Mouse (Mus musculus) forelimb bud, embryonic 11.5 days (tissue): Measurements from ENCODE around the gene Nr5a2.
A peak's percentile ranks its signal among the peaks of the same experiment; 100 is the strongest.
"Not testable (repeated sequence)": the region's sequence is repeated elsewhere in the genome, so short reads cannot be mapped to it uniquely, and the experiment has no call there.

Experiments
- DNase-seq: peaks from one replicate; pipeline ENCODE4 v3.0.0-alpha.2; 2012; ENCODE audit warnings: low read depth, low spot score

Nr5a2 gene

DNA sequence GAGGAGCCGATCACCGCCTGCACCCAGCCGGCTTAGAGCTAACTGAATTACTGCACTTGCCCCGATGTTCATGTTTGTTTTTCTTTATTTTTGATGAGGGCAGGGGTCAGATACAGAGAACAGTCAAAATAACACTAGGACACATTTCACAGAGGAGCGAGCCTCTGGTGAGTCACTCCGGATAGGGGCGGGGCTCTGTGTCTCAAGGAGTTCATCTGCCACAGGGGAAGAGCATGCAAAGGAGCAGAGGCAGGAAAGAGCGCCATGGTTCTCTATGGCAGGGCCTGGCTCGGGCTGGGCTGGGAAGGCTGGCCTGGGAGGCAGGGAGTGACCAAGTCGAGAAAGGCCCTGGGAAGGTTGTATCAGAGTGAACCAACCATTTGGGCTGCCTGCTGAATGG lies 121.0 kb downstream of the Nr5a2 start:
- DNase-seq, result no peak

GRCm38 (mm10) chr1:136832305-136833152 lies 127.7 kb downstream of the Nr5a2 start:
- DNase-seq, result peak; percentile 36

DNA sequence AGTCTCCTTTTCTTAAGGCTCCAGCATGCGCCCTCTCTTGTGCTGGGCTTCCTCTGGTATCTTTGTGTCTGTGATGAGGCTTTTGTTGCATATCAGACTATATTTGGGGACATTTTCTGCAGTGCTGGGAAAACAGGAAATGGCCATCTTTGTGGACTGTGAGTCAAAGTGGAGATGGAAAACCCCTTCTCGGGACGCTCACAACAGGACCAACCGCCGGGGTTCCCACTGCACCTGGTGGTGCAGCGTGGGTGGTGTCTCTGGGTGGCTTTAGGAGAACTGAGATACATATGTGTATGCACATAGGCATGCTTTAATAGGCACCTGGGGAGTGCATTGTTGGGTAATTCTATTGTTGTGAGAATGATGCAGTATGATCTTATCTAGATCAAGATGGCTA lies 129.3 kb downstream of the Nr5a2 start:
- DNase-seq, result no peak

GRCm38 (mm10) chr1:136829931-136830330 lies 130.3 kb downstream of the Nr5a2 start:
- DNase-seq, result no peak

DNA sequence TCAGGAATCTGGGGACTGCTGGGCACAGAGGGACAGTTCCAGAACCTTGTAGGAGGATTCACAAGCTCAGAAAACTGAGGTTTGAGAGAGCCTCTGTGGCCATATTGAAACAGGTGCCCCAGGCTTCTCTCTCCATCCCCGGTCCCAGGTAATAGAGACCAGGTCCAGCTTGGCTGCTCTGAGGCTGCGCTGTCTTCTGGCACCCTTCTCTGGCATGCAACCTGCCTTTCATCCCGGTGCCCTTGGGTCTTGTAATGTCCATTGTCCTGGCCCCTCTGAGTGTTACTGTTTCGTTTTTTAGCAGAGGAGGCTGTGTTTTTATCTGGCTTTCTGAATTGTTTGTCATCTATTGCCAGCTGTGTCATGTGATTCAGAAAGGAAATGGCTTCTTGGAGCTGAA lies 136.4 kb downstream of the Nr5a2 start:
- no peak for DNase-seq

- no peak for DNase-seq
These were observed 159.6 kb downstream of the Nr5a2 start for GRCm38 (mm10) chr1:136800625-136801024.

- no peak for DNase-seq
These were observed 163.7 kb downstream of the Nr5a2 start for GRCm38 (mm10) chr1:136796361-136797090.

DNA sequence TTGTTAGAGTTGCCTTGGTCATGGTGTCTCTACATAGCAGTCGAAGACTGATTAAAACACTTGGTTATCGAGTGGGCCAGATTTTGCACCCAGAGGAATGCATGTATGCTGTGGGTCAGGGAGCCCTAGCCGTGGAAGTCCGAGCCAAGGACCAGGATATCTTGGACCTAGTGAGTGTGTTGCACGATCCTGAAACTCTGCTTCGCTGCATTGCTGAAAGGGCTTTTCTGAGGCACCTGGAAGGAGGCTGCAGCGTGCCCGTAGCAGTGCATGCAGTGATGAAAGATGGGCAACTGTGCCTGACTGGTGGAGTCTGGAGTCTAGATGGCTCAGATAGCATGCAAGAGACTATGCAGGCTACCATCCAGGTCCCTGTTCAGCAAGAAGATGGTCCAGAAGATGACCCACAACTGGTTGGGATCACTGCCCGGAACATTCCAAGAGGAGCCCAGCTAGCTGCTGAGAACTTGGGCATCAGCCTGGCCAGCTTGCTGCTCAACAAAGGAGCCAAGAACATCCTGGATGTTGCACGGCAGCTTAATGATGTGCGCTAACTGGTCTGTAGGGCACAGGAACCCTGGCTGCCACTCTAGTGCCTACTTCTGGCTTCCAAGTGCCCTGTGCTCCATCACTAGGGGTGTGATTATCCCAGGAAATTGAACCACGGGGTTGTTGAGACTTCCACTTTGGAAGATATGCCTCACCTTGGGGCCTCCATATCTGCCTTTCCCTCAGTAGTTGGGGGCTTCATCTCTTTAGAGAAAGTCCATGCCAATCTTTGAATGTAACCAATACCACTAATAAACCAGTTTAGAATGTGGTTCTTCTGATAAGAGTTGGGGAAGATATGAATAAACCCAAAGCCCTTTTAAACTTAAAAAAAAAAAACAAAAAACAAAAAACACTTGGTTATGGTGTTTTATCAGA lies 167.0 kb downstream of the Nr5a2 start:
- DNase-seq, result not testable (repeated sequence)
